ENCODE assay signal across 28 mouse cellular contexts in genomic region chr9:51026952-51027351, GRCm38 (mm10). TPM values are rescaled to one million over a fixed set of nuclear protein-coding genes. Genes with fewer than 3 reads are reported as not detected.
DNase-seq lines count a peak whose midpoint lies in the region; ATAC-seq and TF ChIP-seq lines count a peak whose summit lies in the region.
"Had no signal": no experiment of that assay in that cellular context is flagged by ENCODE, and none has a peak within 500 bp of the region (broad histone marks: within the 10 kb centered on the region; RNA-seq: fewer than 3 reads in every experiment).

No protein-coding gene starts in this region.

- no peak for ATAC-seq in embryonic facial prominence, embryonic 11.5 days (replicated peaks; ENCODE audit: insufficient number of reproducible peaks, low FRiP score, low TSS enrichment, low read depth)
- ATAC-seq in Patski = no peak
- no peak for ATAC-seq in forebrain, embryonic 13.5 days
- ATAC-seq: forebrain, embryonic 16.5 days; hindbrain, embryonic 16.5 days; inflammation-experienced regulatory T-cells, adult 6 months had no signal

- no peaks in the 10 kb centered on the region for H3K4me1 ChIP-seq in embryonic facial prominence, embryonic 11.5 days (ENCODE audit: control insufficient read depth, insufficient read depth, low read length)
- H3K4me1 ChIP-seq in embryonic facial prominence, embryonic 10.5 days = 0 out of 2 replicates have a peak, but pooled peaks cover 2% of the 10 kb centered on the region
- H3K4me1 ChIP-seq in forebrain, embryonic 13.5 days = no peaks in the 10 kb centered on the region
- H3K4me1 ChIP-seq: embryonic facial prominence, embryonic 15.5 days; heart, embryonic 10.5 days; hindbrain, embryonic 12.5 days had no signal

- in situ Hi-C loops in Patski (cut with MboI; ENCODE audit: low pct_unique_long_range_greater_than_20kb) = loop anchor here (25.0 kb wide), 1 partner anchor 260 kb away; the partner anchor contains the start of gene Colca2

- CTCF ChIA-PET in Patski (lab: Charles Lee) = interaction anchor here (1.0 to 1.3 kb wide), 2 partner anchors 9 kb away, joined by 3 to 5 read pairs; no protein-coding TSS in a partner anchor

- peak; percentile 11 for DNase-seq in embryonic facial prominence, embryonic 11.5 days (ENCODE audit: low spot score)
- no peak for DNase-seq in embryonic facial prominence, embryonic 10.5 days (ENCODE audit: low spot score)
- DNase-seq in 3T3-L1 (ENCODE audit: low read depth, low spot score) (peak; percentile 37), Patski (ENCODE audit: low read depth, low spot score) (no peak)
- no peak for DNase-seq in left cerebral cortex, adult 9 months (ENCODE audit: low spot score in 2 of 2)
- no peak for DNase-seq in thymus, adult 18-20 months
- DNase-seq: adrenal gland, postnatal 10 days; B cell, adult 2 months; cerebellum, adult 18-20 months; cerebellum, adult 9-11 months; cerebellum, postnatal 36 days; gastrocnemius, postnatal 10 days; heart, adult 18-20 months; heart, postnatal 10 days; heart, postnatal 4 days; kidney, adult 18-20 months had no signal

- H3K36me3 ChIP-seq in embryonic facial prominence, embryonic 11.5 days (replicated peaks; ENCODE audit: control insufficient read depth, insufficient read depth, low read depth, low read length) = no peaks in the 10 kb centered on the region
- no peaks in the 10 kb centered on the region for H3K36me3 ChIP-seq in embryonic facial prominence, embryonic 10.5 days (replicated peaks)
- no peaks in the 10 kb centered on the region for H3K36me3 ChIP-seq in C2C12 (ENCODE audit: control insufficient read depth, insufficient read depth)
- no peaks in the 10 kb centered on the region for H3K36me3 ChIP-seq in forebrain, embryonic 13.5 days (ENCODE audit: poor library complexity, severe bottlenecking)
- H3K36me3 ChIP-seq: embryonic facial prominence, embryonic 15.5 days; heart, embryonic 10.5 days; hindbrain, embryonic 12.5 days had no signal

- H3K79me2 ChIP-seq in C2C12 (ENCODE audit: control insufficient read depth, insufficient read depth) = no peaks in the 10 kb centered on the region

- no peak overlapping the region for H3K27ac ChIP-seq in embryonic facial prominence, embryonic 11.5 days (replicated peaks; ENCODE audit: low read depth, low read length)
- H3K27ac ChIP-seq in embryonic facial prominence, embryonic 10.5 days (replicated peaks) = no peak overlapping the region
- no peak overlapping the region for H3K27ac ChIP-seq in forebrain, embryonic 13.5 days
- H3K27ac ChIP-seq: embryonic facial prominence, embryonic 15.5 days; heart, embryonic 10.5 days; hindbrain, embryonic 12.5 days had no signal

- no peak overlapping the region for H3K4me3 ChIP-seq in embryonic facial prominence, embryonic 11.5 days (ENCODE audit: low read depth, low read length)
- no peak overlapping the region for H3K4me3 ChIP-seq in embryonic facial prominence, embryonic 10.5 days
- no peak overlapping the region for H3K4me3 ChIP-seq in C2C12 (ENCODE audit: insufficient read depth, poor library complexity, severe bottlenecking)
- H3K4me3 ChIP-seq in forebrain, embryonic 13.5 days = no peak overlapping the region
- H3K4me3 ChIP-seq: embryonic facial prominence, embryonic 15.5 days; erythroblast, embryonic 14.5 days; heart, embryonic 10.5 days; hindbrain, embryonic 12.5 days had no signal

- no peak overlapping the region for H3K9ac ChIP-seq in embryonic facial prominence, embryonic 11.5 days (replicated peaks; ENCODE audit: low read length)
- H3K9ac ChIP-seq in forebrain, embryonic 13.5 days = no peak overlapping the region
- H3K9ac ChIP-seq: embryonic facial prominence, embryonic 15.5 days; hindbrain, embryonic 12.5 days had no signal

- no peaks in the 10 kb centered on the region for H3K27me3 ChIP-seq in embryonic facial prominence, embryonic 11.5 days (ENCODE audit: control insufficient read depth, insufficient read depth, low read length)
- no peaks in the 10 kb centered on the region for H3K27me3 ChIP-seq in embryonic facial prominence, embryonic 10.5 days (replicated peaks; ENCODE audit: low read depth, poor library complexity, severe bottlenecking)
- H3K27me3 ChIP-seq in C2C12 (ENCODE audit: control insufficient read depth, insufficient read depth, insufficient read length) (no peaks in the 10 kb centered on the region), Patski (peaks cover 33% of the 10 kb centered on the region)
- no peaks in the 10 kb centered on the region for H3K27me3 ChIP-seq in forebrain, embryonic 13.5 days
- H3K27me3 ChIP-seq: embryonic facial prominence, embryonic 15.5 days; hindbrain, embryonic 12.5 days had no signal

- H3K4me2 ChIP-seq in embryonic facial prominence, embryonic 11.5 days (ENCODE audit: low read depth, low read length) = no peak overlapping the region
- H3K4me2 ChIP-seq in forebrain, embryonic 13.5 days = no peak overlapping the region
- H3K4me2 ChIP-seq: embryonic facial prominence, embryonic 15.5 days; hindbrain, embryonic 12.5 days had no signal

- WGBS in embryonic facial prominence, embryonic 11.5 days = 72% methylated on average over 1 of the region's 1 CpGs
- 69% methylated on average over 1 of the region's 1 CpGs for WGBS in embryonic facial prominence, embryonic 10.5 days
- 84% methylated on average over 1 of the region's 1 CpGs for WGBS in forebrain, embryonic 13.5 days

- H3K9me3 ChIP-seq in embryonic facial prominence, embryonic 11.5 days (replicated peaks; ENCODE audit: control insufficient read depth, low read length) = no peaks in the 10 kb centered on the region
- no peaks in the 10 kb centered on the region for H3K9me3 ChIP-seq in embryonic facial prominence, embryonic 10.5 days
- H3K9me3 ChIP-seq in forebrain, embryonic 13.5 days (replicated peaks) = no peaks in the 10 kb centered on the region
- H3K9me3 ChIP-seq: embryonic facial prominence, embryonic 15.5 days; heart, embryonic 10.5 days; hindbrain, embryonic 12.5 days had no signal

- no peak for TF ChIP-seq CTCF in C2C12 (IDR thresholded peaks at IDR 0.05; ENCODE audit: control insufficient read depth, insufficient read depth, insufficient read length)
- TF ChIP-seq CTCF in Patski (IDR thresholded peaks at IDR 0.05) = peak; percentile 31

- no peaks in the 10 kb centered on the region for H3K79me3 ChIP-seq in C2C12 (ENCODE audit: low read depth)

- H3ac ChIP-seq in C2C12 (ENCODE audit: control insufficient read depth, insufficient read length, low read depth) = no peak overlapping the region

- POLR2A ChIA-PET in Patski (lab: Charles Lee) = no interaction called here

TF ChIP-seq in C2C12, 6 proteins besides CTCF, POLR2A, EP300 and RAD21:
- no peak for TF ChIP-seq CEBPB (IDR thresholded peaks at IDR 0.05; ENCODE audit: low read depth)
- no peak for TF ChIP-seq MAX (IDR thresholded peaks at IDR 0.05)
- TF ChIP-seq FOSL1 (IDR thresholded peaks at IDR 0.05; ENCODE audit: insufficient read depth, low read length, poor library complexity, severe bottlenecking) = no peak
- TF ChIP-seq MYOG (IDR thresholded peaks at IDR 0.05; ENCODE audit: control insufficient read depth, extremely low read depth, insufficient read length) = no peak
- peak; percentile 54 for TF ChIP-seq USF1 (IDR thresholded peaks at IDR 0.05; ENCODE audit: low read depth)
- no peak for TF ChIP-seq MYOD1 (IDR thresholded peaks at IDR 0.05; ENCODE audit: control insufficient read depth, insufficient read length, low read depth)

RNA-seq across cellular contexts. Expression of gene Sik2, which starts 18.1 kb away (rescaled TPM):
- polyA plus RNA-seq in embryonic facial prominence, embryonic 11.5 days (2014; fragmentation: Nextera tagmentation; extraction: Ambion mirVana) = 12.5 and 14.2 TPM in 2 replicates
- polyA plus RNA-seq in embryonic facial prominence, embryonic 10.5 days (2016; fragmentation: Nextera tagmentation; extraction: Ambion mirVana) = 18.3 and 19.9 TPM in 2 replicates
- polyA plus RNA-seq in C2C12 (2012; fragmentation: generic; extraction: Trizol) (9.1 TPM), Patski (2021) (17.3 TPM)
- 14.4 and 15.1 TPM in 2 replicates for polyA plus RNA-seq in forebrain, embryonic 13.5 days (2015; fragmentation: Nextera tagmentation; extraction: Ambion mirVana)

RNA-seq across cellular contexts. Expression of gene Btg4, which starts 33.7 kb away (rescaled TPM):
- not detected in 2 replicates for polyA plus RNA-seq in embryonic facial prominence, embryonic 11.5 days (2014; fragmentation: Nextera tagmentation; extraction: Ambion mirVana)
- polyA plus RNA-seq in embryonic facial prominence, embryonic 10.5 days (2016; fragmentation: Nextera tagmentation; extraction: Ambion mirVana) = not detected in 2 replicates
- polyA plus RNA-seq in C2C12 (2012; fragmentation: generic; extraction: Trizol) (not detected), Patski (2021) (not detected)
- not detected in 2 replicates for polyA plus RNA-seq in forebrain, embryonic 13.5 days (2015; fragmentation: Nextera tagmentation; extraction: Ambion mirVana)
- polyA plus RNA-seq: erythroblast, embryonic 14.5 days; forebrain, embryonic 11.5 days; forebrain, embryonic 16.5 days; frontal cortex, adult 2 months; heart, embryonic 10.5 days; heart, embryonic 14.5 days; hindbrain, embryonic 12.5 days; hindbrain, embryonic 16.5 days had no signal

RNA-seq across cellular contexts. Expression of gene Layn, which starts 49.9 kb away (rescaled TPM):
- 1.6 and 5.6 TPM in 2 replicates for polyA plus RNA-seq in embryonic facial prominence, embryonic 11.5 days (2014; fragmentation: Nextera tagmentation; extraction: Ambion mirVana)
- polyA plus RNA-seq in embryonic facial prominence, embryonic 10.5 days (2016; fragmentation: Nextera tagmentation; extraction: Ambion mirVana) = 1.5 and 2.5 TPM in 2 replicates
- polyA plus RNA-seq in C2C12 (2012; fragmentation: generic; extraction: Trizol) (28.8 TPM), Patski (2021) (not detected)
- 0.73 and 1.2 TPM in 2 replicates for polyA plus RNA-seq in forebrain, embryonic 13.5 days (2015; fragmentation: Nextera tagmentation; extraction: Ambion mirVana)
- polyA plus RNA-seq: erythroblast, embryonic 14.5 days; inflammation-experienced regulatory T-cells, adult 6 months had no signal

Comparison
In these comparisons a context has a peak if more than half of its experiments do, and no peak if none do; other contexts are left out.
1. DNase-seq: peak in embryonic facial prominence, embryonic 11.5 days (single experiment) and 3T3-L1 (single experiment); none in embryonic facial prominence, embryonic 10.5 days (single experiment), Patski (single experiment), left cerebral cortex, adult 9 months (0 of 2) and thymus, adult 18-20 months (0 of 2).